Mouse (Mus musculus): ENCODE data around the gene Igflr1. TPM values are rescaled to one million over a fixed set of nuclear protein-coding genes. Genes with fewer than 3 reads are reported as not detected.

The Igflr1 gene
- total RNA-seq (2021) = under 1 TPM; 0.50 to 0.77 TPM
- long read RNA-seq, experiment 1 = 0 reads
- long read RNA-seq, experiment 2 = 0 reads

- DNase-seq = no peak
Measured at GRCm38 (mm10) chr7:30564970-30565571, at the start of gene Igflr1. TSS of gene Igflr1 (plus strand) at chr7:30565427.

DNA sequence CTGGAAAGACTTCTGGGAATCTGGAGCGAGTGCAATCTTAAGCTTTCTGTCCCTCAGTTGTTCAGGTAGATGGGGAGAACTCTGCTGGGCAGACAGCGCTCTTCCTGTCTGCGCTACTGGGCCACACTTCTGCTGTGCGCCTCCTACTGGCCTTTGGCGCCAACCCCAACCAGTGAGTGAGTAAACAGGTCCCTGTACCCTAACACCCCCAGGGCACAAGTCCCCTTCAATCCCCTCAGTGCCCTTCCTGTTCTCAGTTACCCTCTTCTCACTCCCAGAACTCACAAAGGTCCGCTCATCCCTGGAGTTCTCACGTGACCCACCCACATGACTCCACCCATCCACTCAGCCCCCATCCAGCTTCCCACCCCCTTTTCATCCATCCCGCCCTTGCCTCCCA, 46.9 kb upstream of the Igflr1 start:
- DNase-seq = no peak

DNA sequence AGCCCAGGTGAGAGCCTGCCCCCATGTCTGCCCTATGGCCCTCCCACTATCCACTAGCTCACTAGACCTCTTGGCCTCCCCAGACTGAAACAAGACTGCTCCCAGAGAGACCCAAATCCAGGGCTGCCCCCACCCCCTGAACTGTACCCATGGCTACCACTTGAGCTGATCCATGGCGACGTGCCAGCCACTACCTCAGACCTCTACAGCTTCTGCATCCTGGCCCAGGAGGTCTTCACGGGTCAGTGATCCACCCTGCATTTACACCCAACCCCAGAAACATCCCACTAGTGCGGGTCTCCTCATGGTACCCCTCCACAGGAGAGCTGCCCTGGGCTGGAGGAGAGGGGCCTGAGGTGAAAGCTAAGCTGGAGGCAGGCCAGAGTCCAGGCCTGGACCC, 44.8 kb upstream of the Igflr1 start:
- DNase-seq = no peak

- no peak for DNase-seq
Measured at GRCm38 (mm10) chr7:30520856-30521255, 44.4 kb upstream of the Igflr1 start.

GRCm38 (mm10) chr7:30522871-30523270, 42.4 kb upstream of the Igflr1 start:
- DNase-seq = no peak

- DNase-seq = no peak
Measured at GRCm38 (mm10) chr7:30524487-30524886, 40.7 kb upstream of the Igflr1 start.

GRCm38 (mm10) chr7:30525954-30526353, 39.3 kb upstream of the Igflr1 start:
- DNase-seq = no peak

DNA sequence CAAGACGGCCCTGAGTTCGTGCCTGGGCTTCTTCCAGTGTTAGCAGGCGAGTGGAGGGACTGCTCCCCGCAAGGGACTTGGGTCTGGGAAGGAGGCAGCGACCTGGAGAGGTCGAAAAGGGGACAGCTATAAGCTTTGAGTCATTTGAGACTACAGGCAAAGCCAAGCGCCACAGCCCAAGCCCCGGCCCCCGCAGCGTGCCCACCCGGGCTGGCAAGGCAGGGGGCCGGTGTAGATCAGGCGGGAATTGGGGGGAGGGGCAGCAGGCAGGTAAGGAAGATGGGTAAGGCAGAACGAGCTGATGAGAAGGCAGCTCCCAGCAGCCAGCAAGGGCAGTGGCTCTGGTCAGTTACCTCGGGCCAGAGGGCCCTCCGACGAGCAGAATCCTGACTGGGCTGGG, 38.8 kb upstream of the Igflr1 start:
- DNase-seq = no peak

GRCm38 (mm10) chr7:30526981-30527380, 38.2 kb upstream of the Igflr1 start:
- no peak for DNase-seq

GRCm38 (mm10) chr7:30531291-30531815, 33.9 kb upstream of the Igflr1 start:
- no peak for DNase-seq

- peak; percentile 25 to 35 for DNase-seq
Measured at GRCm38 (mm10) chr7:30532931-30533330, 32.3 kb upstream of the Igflr1 start.

- DNase-seq = peak in 1 of 2 experiments; percentile 19
Measured at GRCm38 (mm10) chr7:30533941-30534632, 31.1 kb upstream of the Igflr1 start.

GRCm38 (mm10) chr7:30534633-30535577, 30.3 kb upstream of the Igflr1 start, which contains the start of gene Arhgap33:
TSS of gene Arhgap33 (minus strand) at chr7:30535060.
- peak; percentile 94 to 96 for DNase-seq

DNA sequence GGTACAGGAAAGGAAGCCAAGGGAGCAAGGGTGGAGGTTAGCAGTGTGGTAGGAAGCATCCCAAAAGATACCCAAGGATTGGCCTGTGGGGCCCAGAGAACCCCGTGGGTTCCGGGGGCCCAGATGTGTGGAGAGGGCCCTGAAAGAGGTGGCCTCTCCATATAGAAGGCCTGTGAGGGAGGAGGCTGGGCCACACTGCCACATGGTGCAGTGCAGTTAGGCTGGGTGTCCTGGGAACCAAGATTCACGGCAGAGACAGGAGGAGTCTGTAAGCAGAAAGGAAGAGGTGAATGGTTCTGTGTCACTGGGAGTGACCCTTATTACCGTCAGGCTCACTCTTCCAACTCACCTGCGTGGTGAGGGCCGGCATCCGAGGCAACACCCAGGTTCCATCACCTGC, 24.7 kb upstream of the Igflr1 start:
- no peak for DNase-seq

DNA sequence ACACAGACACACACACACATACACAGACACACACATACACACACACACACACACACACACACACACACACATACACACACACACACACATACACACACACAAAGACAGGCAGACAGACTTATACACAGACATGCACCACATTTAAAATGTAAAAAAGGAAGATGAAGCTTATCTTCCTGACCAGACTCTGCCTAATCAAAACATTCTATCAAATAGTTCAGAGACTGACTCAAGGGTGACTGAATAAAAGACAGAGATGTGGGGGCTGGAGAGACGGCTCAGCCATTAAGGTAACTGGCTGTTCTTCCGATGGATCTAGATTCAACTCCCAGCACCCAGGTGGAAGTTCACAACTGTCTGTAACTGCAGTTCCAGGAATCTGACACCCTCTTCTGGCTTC, 20.9 kb upstream of the Igflr1 start:
- DNase-seq = no peak

DNA sequence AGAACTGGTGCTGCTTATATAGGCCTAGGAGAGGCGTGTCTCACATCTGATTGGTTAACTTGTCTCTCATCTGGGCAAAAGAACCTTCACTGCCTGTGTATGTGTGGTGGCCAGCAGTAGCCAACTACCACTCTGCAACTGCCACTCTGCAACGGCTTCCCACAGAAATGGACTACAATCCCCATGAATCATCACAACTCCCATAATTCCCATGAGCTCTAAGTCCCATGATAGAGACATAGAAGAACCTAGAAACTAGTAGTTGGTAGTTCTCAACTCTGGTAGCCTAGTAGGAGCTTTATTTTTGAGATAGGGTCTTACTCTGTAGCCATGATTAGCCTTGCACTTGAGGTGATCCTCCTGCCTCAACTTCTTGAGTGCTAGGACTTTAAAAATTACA, 15.3 kb upstream of the Igflr1 start:
- DNase-seq = no peak

- DNase-seq = no peak
Measured at GRCm38 (mm10) chr7:30550603-30551002, 14.6 kb upstream of the Igflr1 start.

DNA sequence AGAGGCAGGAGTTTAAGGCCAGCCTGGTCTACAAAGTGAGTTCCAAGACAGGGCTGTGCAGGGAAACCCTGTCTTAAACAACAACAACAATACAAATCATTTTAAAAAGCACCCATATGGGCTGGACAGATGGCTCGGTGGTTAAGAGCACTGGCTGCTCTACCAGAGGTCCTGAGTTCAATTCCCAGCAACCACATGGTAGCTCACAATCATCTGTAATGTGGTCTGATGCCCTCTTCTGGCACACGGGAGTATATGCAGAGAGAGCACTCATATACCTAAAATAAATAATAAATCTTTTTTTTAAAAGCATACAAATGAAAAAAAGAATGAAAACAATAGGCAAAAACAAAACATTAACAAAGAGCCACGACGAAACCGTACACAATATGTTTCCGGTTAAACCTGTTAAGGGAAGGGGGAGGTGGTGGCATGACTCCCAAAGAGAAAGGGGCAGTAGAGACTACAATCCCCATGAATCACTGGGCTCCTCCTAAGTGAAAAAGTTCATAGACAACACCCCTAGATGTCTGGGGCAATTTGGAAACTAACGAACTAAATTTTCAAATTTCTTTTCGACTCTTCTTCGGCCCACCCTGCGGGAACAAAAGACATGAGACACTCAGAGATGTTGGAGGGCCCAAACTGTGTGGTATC, 13.7 kb upstream of the Igflr1 start:
- DNase-seq = no peak

DNA sequence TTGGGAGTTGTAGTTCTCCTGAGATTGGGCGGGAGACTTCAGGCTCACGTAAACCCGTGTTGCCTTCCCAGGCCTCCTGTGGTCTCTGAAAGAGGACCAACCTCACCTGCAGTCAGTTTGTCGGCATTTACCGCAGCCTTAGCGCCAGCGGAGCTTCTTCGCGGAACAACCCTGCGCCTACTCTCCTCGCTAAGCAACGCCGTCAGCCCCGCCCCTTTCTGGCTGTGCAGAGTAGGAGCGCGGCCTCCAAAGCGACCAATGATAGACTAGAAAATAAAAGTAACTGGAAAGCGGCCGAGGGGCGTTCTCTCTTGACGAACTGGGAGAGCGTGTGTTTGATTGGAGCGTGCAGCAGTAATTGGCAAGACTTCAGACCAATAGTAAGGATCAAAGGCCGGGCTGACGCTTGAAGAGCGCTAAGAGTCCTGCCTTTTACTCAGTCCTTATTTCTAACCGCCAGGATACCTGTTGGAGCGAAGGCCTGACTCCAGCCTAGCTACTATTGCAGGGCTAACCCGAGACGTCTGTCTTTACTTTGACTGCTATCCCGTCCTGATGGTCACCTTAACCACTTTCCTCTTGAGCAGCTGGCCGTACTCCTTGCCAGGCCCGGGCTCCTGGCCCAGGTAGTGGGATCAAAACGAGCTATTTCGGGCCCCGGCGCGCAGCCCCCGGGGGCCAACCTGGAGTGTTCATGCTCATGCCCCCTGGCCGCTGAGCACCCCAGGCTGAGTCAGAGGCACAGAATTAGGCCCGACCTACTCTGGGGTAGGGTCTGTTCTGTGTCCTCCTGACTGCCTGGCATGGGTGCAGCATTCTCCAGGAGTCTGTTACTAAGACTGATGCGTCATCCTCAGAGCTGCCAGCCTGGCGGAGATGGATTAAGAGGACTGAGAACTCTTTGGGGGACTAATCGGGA, 12.9 kb upstream of the Igflr1 start, which contains the start of the genes Hspb6 and Proser3:
Hspb6 (plus strand) TSS at position 77 of the 919 bp plus-strand sequence.
Proser3 (minus strand) TSS at position 198 of the 919 bp plus-strand sequence.
- peak; percentile 99 for DNase-seq

DNA sequence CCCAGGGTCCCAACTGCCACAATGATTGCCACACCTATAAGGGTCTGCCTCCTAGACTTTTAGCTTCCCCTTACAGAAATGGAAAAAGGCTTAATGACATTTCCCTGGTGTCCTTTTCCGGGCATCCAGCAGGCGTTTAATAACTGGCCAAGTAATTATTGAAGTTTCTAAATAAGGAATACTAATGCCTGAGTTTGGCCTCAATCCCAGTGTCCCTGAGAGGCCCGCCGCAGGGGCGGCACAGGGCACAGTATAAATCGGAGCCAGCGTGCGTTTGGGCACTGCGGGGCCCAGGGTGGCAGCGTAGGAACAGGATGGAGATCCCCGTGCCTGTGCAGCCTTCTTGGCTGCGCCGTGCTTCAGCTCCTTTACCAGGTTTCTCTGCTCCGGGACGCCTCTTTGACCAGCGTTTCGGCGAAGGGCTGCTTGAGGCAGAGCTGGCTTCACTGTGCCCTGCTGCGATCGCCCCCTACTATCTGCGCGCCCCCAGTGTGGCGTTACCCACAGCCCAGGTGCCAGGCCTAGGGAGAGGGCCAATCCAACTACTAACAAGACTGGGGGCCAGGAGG, 12.1 kb upstream of the Igflr1 start:
- DNase-seq = peak; percentile 79 to 80

All from heart, adult 18-20 months (tissue).